Mouse (Mus musculus) embryonic fibroblast, embryonic 13.5 days (primary cell): ENCODE measurements around the gene Mlip. TPM values are rescaled to one million over a fixed set of nuclear protein-coding genes. Genes with fewer than 3 reads are reported as not detected.
A peak's percentile ranks its signal among the peaks of the same experiment; 100 is the strongest.

ENCODE experiments used
- H3K27ac ChIP-seq: 2 replicates; pipeline ENCODE4 v1.5.1; 2012; ENCODE audit warnings: low read length, control low read depth, inconsistent platforms; ENCODE audit not compliant: insufficient read depth
- H3K4me1 ChIP-seq: 2 replicates; pipeline ENCODE4 v1.6.1; 2011; ENCODE audit warnings: low read length; ENCODE audit not compliant: control insufficient read depth, insufficient read depth
- H3K4me3 ChIP-seq: 2 replicates; pipeline ENCODE4 v1.5.1; 2011; ENCODE audit warnings: mild to moderate bottlenecking, control low read depth, low read length; ENCODE audit not compliant: insufficient read depth
- CTCF ChIP-seq: IDR thresholded peaks from 2 replicates; pipeline ENCODE4 v1.5.1; 2011; ENCODE audit warnings: mild to moderate bottlenecking, control low read depth, low read length, moderate library complexity, borderline replicate concordance; ENCODE audit not compliant: insufficient read depth
- POLR2A ChIP-seq: IDR thresholded peaks from 2 replicates; pipeline ENCODE4 v1.6.1; 2011; ENCODE audit warnings: low read depth, mild to moderate bottlenecking, control low read depth, low read length, moderate library complexity
- polyA plus RNA-seq: library from polyadenylated mRNA; stranded (reverse); fragments of >200 nt; gene quantifications from 2 replicates; pipeline ENCODE4 v1.2.4, GENCODE M21; 2011; ENCODE audit warnings: low read depth; ENCODE audit not compliant: missing spikeins, insufficient read length

Mlip gene
- polyA plus RNA-seq, 1 experiment: 0.90 TPM

GRCm38 (mm10) chr9:77254514-77254913 is 98.3 kb downstream of the Mlip start:
- Histone ChIP-seq H3K4me1 (no peaks in the 10 kb centered on the region), H3K4me3 (no peak overlapping the region), H3K27ac (no peak overlapping the region)
- TF ChIP-seq POLR2A (no peak), CTCF (no peak)

GRCm38 (mm10) chr9:77252761-77253160 is 100.0 kb downstream of the Mlip start:
- TF ChIP-seq POLR2A: no peak
- no peak for TF ChIP-seq CTCF
- no peak overlapping the region for H3K27ac ChIP-seq
- H3K4me3 ChIP-seq: no peak overlapping the region
- no peaks in the 10 kb centered on the region for H3K4me1 ChIP-seq

- TF ChIP-seq POLR2A (no peak), CTCF (no peak)
- H3K4me3 ChIP-seq: no peak overlapping the region
- H3K27ac ChIP-seq: no peak overlapping the region
- H3K4me1 ChIP-seq: no peaks in the 10 kb centered on the region
Measured at GRCm38 (mm10) chr9:77252134-77252533, 100.6 kb downstream of the Mlip start.

GRCm38 (mm10) chr9:77251511-77252112 is 101.2 kb downstream of the Mlip start:
- TF ChIP-seq CTCF (no peak), POLR2A (no peak)
- no peak overlapping the region for H3K27ac ChIP-seq
- no peaks in the 10 kb centered on the region for H3K4me1 ChIP-seq
- no peak overlapping the region for H3K4me3 ChIP-seq

- Histone ChIP-seq H3K27ac (no peak overlapping the region), H3K4me1 (no peaks in the 10 kb centered on the region), H3K4me3 (no peak overlapping the region)
- TF ChIP-seq POLR2A: no peak
- TF ChIP-seq CTCF: no peak
Measured at GRCm38 (mm10) chr9:77198250-77198649, 154.5 kb downstream of the Mlip start.

GRCm38 (mm10) chr9:77179486-77179885 is 173.3 kb downstream of the Mlip start:
- no peaks in the 10 kb centered on the region for H3K4me1 ChIP-seq
- no peak overlapping the region for H3K27ac ChIP-seq
- H3K4me3 ChIP-seq: no peak overlapping the region
- TF ChIP-seq POLR2A (no peak), CTCF (no peak)

GRCm38 (mm10) chr9:77175870-77176269 is 176.9 kb downstream of the Mlip start:
- Histone ChIP-seq H3K4me1 (no peaks in the 10 kb centered on the region; the same call in 1 of the 2 replicates), H3K27ac (no peak overlapping the region), H3K4me3 (no peak overlapping the region)
- TF ChIP-seq CTCF: no peak
- no peak for TF ChIP-seq POLR2A

GRCm38 (mm10) chr9:77172044-77172443 is 180.7 kb downstream of the Mlip start:
- peak overlapping the region; percentile 66 for H3K27ac ChIP-seq
- H3K4me3 ChIP-seq: no peak overlapping the region
- no peak for TF ChIP-seq POLR2A
- no peak for TF ChIP-seq CTCF
- H3K4me1 ChIP-seq: no peaks in the 10 kb centered on the region; the same call in 1 of the 2 replicates

GRCm38 (mm10) chr9:77165877-77166276 is 186.9 kb downstream of the Mlip start:
- TF ChIP-seq CTCF (no peak), POLR2A (no peak)
- no peak overlapping the region for H3K4me3 ChIP-seq
- peaks cover 4% of the 10 kb centered on the region; the same call in 1 of the 2 replicates for H3K4me1 ChIP-seq
- no peak overlapping the region for H3K27ac ChIP-seq

GRCm38 (mm10) chr9:77161764-77162163 is 191.0 kb downstream of the Mlip start:
- peaks cover 4% of the 10 kb centered on the region; the same call in 1 of the 2 replicates for H3K4me1 ChIP-seq
- no peak overlapping the region for H3K27ac ChIP-seq
- no peak overlapping the region for H3K4me3 ChIP-seq
- no peak for TF ChIP-seq POLR2A
- TF ChIP-seq CTCF: no peak

GRCm38 (mm10) chr9:77160277-77160926 is 192.4 kb downstream of the Mlip start:
- H3K27ac ChIP-seq: no peak overlapping the region
- H3K4me3 ChIP-seq: no peak overlapping the region
- peaks cover 4% of the 10 kb centered on the region; the same call in 1 of the 2 replicates for H3K4me1 ChIP-seq
- no peak for TF ChIP-seq POLR2A
- TF ChIP-seq CTCF: no peak
